Mouse (Mus musculus) gastrocnemius, postnatal 10 days (tissue): ENCODE measurements around the gene Rpp25. TPM values are rescaled to one million over a fixed set of nuclear protein-coding genes. Genes with fewer than 3 reads are reported as not detected.

Experiments
- DNase-seq: peaks from one replicate; pipeline ENCODE4 v3.0.0; 2021; ENCODE audit warnings: mixed read lengths
- long read RNA-seq, 2 experiments: library from polyadenylated mRNA; stranded (forward); transcript quantifications; one replicate each; pipeline ENCODE4 v2.0.0; 2021
- total RNA-seq, 2 experiments: library from RNA; stranded (reverse); gene quantifications; 2 replicates each; pipeline ENCODE4 v1.2.3; 2021

Rpp25 gene
- not detected for total RNA-seq
- long read RNA-seq, experiment 1: 0 reads
- long read RNA-seq, experiment 2: 0 reads

- peak; percentile 33 for DNase-seq
These were observed at the start of gene Rpp25 for GRCm38 (mm10) chr9:57503622-57504380. TSS of gene Rpp25 (plus strand) at chr9:57504026.

- DNase-seq: no peak
These were observed 44.1 kb upstream of the Rpp25 start for GRCm38 (mm10) chr9:57459707-57460106.

- DNase-seq: no peak
These were observed 41.0 kb upstream of the Rpp25 start for GRCm38 (mm10) chr9:57462866-57463265.

GRCm38 (mm10) chr9:57466101-57466500 is 37.7 kb upstream of the Rpp25 start:
- no peak for DNase-seq

GRCm38 (mm10) chr9:57467271-57467771 is 36.5 kb upstream of the Rpp25 start:
- peak; percentile 22 for DNase-seq

GRCm38 (mm10) chr9:57467896-57468549 is 35.8 kb upstream of the Rpp25 start, which contains the start of gene Scamp5:
TSS of gene Scamp5 (minus strand) at chr9:57468060.
- peak; percentile 84 for DNase-seq

GRCm38 (mm10) chr9:57468914-57469313 is 34.9 kb upstream of the Rpp25 start:
- DNase-seq: no peak

GRCm38 (mm10) chr9:57485774-57486173 is 18.1 kb upstream of the Rpp25 start:
- DNase-seq: peak; percentile 79

- no peak for DNase-seq
These were observed 16.0 kb upstream of the Rpp25 start for GRCm38 (mm10) chr9:57487807-57488206.

GRCm38 (mm10) chr9:57493532-57493931 is 10.3 kb upstream of the Rpp25 start:
- no peak for DNase-seq

- no peak for DNase-seq
These were observed 8.9 kb upstream of the Rpp25 start for GRCm38 (mm10) chr9:57494970-57495369.

GRCm38 (mm10) chr9:57497236-57497635 is 6.6 kb upstream of the Rpp25 start:
- DNase-seq: no peak

- DNase-seq: no peak
These were observed 5.3 kb upstream of the Rpp25 start for GRCm38 (mm10) chr9:57498536-57498935.

GRCm38 (mm10) chr9:57501452-57501851 is 2.4 kb upstream of the Rpp25 start:
- DNase-seq: no peak

- DNase-seq: no peak
These were observed 2.0 kb upstream of the Rpp25 start for GRCm38 (mm10) chr9:57501861-57502260.

- no peak for DNase-seq
These were observed 760 bp upstream of the Rpp25 start for GRCm38 (mm10) chr9:57502911-57503621.

GRCm38 (mm10) chr9:57504381-57504700 is 515 bp downstream of the Rpp25 start:
- peak; percentile 48 for DNase-seq

- DNase-seq: no peak
These were observed 1.1 kb downstream of the Rpp25 start for GRCm38 (mm10) chr9:57504891-57505290.

GRCm38 (mm10) chr9:57505700-57506099 is 1.9 kb downstream of the Rpp25 start:
- DNase-seq: no peak

GRCm38 (mm10) chr9:57510577-57510976 is 6.8 kb downstream of the Rpp25 start:
- DNase-seq: no peak

- peak; percentile 63 for DNase-seq
These were observed 13.3 kb downstream of the Rpp25 start for GRCm38 (mm10) chr9:57517113-57517512.

- DNase-seq: no peak
These were observed 16.7 kb downstream of the Rpp25 start for GRCm38 (mm10) chr9:57520375-57521055.
